Mouse (Mus musculus) erythroblast, embryonic 14.5 days (primary cell): ENCODE data around the gene Gpsm3. TPM values are rescaled to one million over a fixed set of nuclear protein-coding genes. Genes with fewer than 3 reads are reported as not detected.

Experiments
- H3K27me3 ChIP-seq: 2 replicates; pipeline ENCODE4 v1.6.1; 2012; ENCODE audit warnings: inconsistent platforms; ENCODE audit not compliant: control insufficient read depth
- H3K36me3 ChIP-seq: 2 replicates; pipeline ENCODE4 v1.6.1; 2012; ENCODE audit warnings: mild to moderate bottlenecking, inconsistent platforms; ENCODE audit not compliant: control insufficient read depth
- H3K4me1 ChIP-seq: 2 replicates; pipeline ENCODE4 v1.6.1; 2012; ENCODE audit warnings: inconsistent platforms; ENCODE audit not compliant: control insufficient read depth
- H3K4me3 ChIP-seq: replicated peaks from 2 replicates; pipeline ENCODE3; 2012; ENCODE audit warnings: moderate library complexity, mild to moderate bottlenecking, inconsistent platforms
- H3K9me3 ChIP-seq: 2 replicates; pipeline ENCODE4 v1.6.1; 2012; ENCODE audit warnings: low read length, inconsistent platforms, mixed read lengths; ENCODE audit not compliant: control insufficient read depth
- GATA1 ChIP-seq: IDR thresholded peaks from 2 replicates; pipeline ENCODE4 v1.6.1; 2012; ENCODE audit warnings: low read length, inconsistent platforms, mixed read lengths
- TAL1 ChIP-seq: IDR thresholded peaks from 3 replicates; pipeline ENCODE4 v1.6.1; 2012; ENCODE audit warnings: low read length, inconsistent platforms, mixed read lengths
- polyA plus RNA-seq: library from polyadenylated mRNA; stranded (reverse); fragments of >175 nt; gene quantifications from 2 replicates; pipeline ENCODE4 v1.2.3, GENCODE M21; 2012

The Gpsm3 gene
- polyA plus RNA-seq, 1 experiment, result 1.2 TPM

GRCm38 (mm10) chr17:34560438-34560837 lies 29.2 kb upstream of the Gpsm3 start:
- no peaks in the 10 kb centered on the region for H3K36me3 ChIP-seq
- peaks cover 22% of the 10 kb centered on the region for H3K4me1 ChIP-seq
- TF ChIP-seq TAL1 (no peak), GATA1 (no peak)
- H3K4me3 ChIP-seq, result no peak overlapping the region
- H3K27me3 ChIP-seq, result peaks cover 10% of the 10 kb centered on the region
- no peaks in the 10 kb centered on the region for H3K9me3 ChIP-seq

- H3K36me3 ChIP-seq, result no peaks in the 10 kb centered on the region
- H3K4me1 ChIP-seq, result peaks cover 22% of the 10 kb centered on the region
- H3K27me3 ChIP-seq, result peaks cover 17% of the 10 kb centered on the region
- TF ChIP-seq TAL1 (no peak), GATA1 (no peak)
- no peak overlapping the region for H3K4me3 ChIP-seq
- no peaks in the 10 kb centered on the region for H3K9me3 ChIP-seq
Measured at GRCm38 (mm10) chr17:34561200-34561599, 28.4 kb upstream of the Gpsm3 start.

GRCm38 (mm10) chr17:34562595-34562994 lies 27.0 kb upstream of the Gpsm3 start:
- peaks cover 20% of the 10 kb centered on the region for H3K27me3 ChIP-seq
- no peak overlapping the region for H3K4me3 ChIP-seq

GRCm38 (mm10) chr17:34563354-34563753 lies 26.3 kb upstream of the Gpsm3 start:
- H3K36me3 ChIP-seq, result no peaks in the 10 kb centered on the region
- peaks cover 23% of the 10 kb centered on the region for H3K27me3 ChIP-seq
- TF ChIP-seq GATA1, result no peak
- TF ChIP-seq TAL1, result no peak
- H3K9me3 ChIP-seq, result no peaks in the 10 kb centered on the region
- H3K4me1 ChIP-seq, result peaks cover 22% of the 10 kb centered on the region
- no peak overlapping the region for H3K4me3 ChIP-seq

More at GRCm38 (mm10) chr17:34562595-34562994, 27.0 kb upstream of the Gpsm3 start:
- TF ChIP-seq GATA1, result no peak
- no peak for TF ChIP-seq TAL1
- Histone ChIP-seq H3K36me3 (no peaks in the 10 kb centered on the region), H3K4me1 (peaks cover 22% of the 10 kb centered on the region), H3K9me3 (no peaks in the 10 kb centered on the region)

- H3K36me3 ChIP-seq, result no peaks in the 10 kb centered on the region
Measured at GRCm38 (mm10) chr17:34564003-34564421, 25.6 kb upstream of the Gpsm3 start, which contains the start of gene Notch4. TSS of gene Notch4 (plus strand) at chr17:34564268.

GRCm38 (mm10) chr17:34564796-34565195 lies 24.8 kb upstream of the Gpsm3 start:
- no peaks in the 10 kb centered on the region for H3K36me3 ChIP-seq
- no peak for TF ChIP-seq TAL1
- no peak for TF ChIP-seq GATA1
- no peaks in the 10 kb centered on the region for H3K9me3 ChIP-seq
- H3K4me1 ChIP-seq, result peaks cover 16% of the 10 kb centered on the region
- peaks cover 26% of the 10 kb centered on the region for H3K27me3 ChIP-seq
- H3K4me3 ChIP-seq, result no peak overlapping the region

More at GRCm38 (mm10) chr17:34564003-34564421, 25.6 kb upstream of the Gpsm3 start, which contains the start of gene Notch4:
- Histone ChIP-seq H3K4me1 (peaks cover 22% of the 10 kb centered on the region), H3K9me3 (no peaks in the 10 kb centered on the region), H3K4me3 (no peak within 1 kb of the TSS), H3K27me3 (peaks cover 26% of the 10 kb centered on the region)
- no peak for TF ChIP-seq TAL1
- no peak for TF ChIP-seq GATA1

- H3K27me3 ChIP-seq, result peaks cover 28% of the 10 kb centered on the region
- no peak for TF ChIP-seq GATA1
- TF ChIP-seq TAL1, result no peak
- no peaks in the 10 kb centered on the region for H3K36me3 ChIP-seq
- no peak overlapping the region for H3K4me3 ChIP-seq
- peaks cover 4% of the 10 kb centered on the region; the same call in 1 of the 2 replicates for H3K4me1 ChIP-seq
- 0 out of 2 replicates have a peak, but pooled peaks cover 3% of the 10 kb centered on the region for H3K9me3 ChIP-seq
Measured at GRCm38 (mm10) chr17:34567311-34567710, 22.3 kb upstream of the Gpsm3 start.

GRCm38 (mm10) chr17:34568421-34568820 lies 21.2 kb upstream of the Gpsm3 start:
- no peak for TF ChIP-seq TAL1
- no peak for TF ChIP-seq GATA1
- H3K9me3 ChIP-seq, result 0 out of 2 replicates have a peak, but pooled peaks cover 3% of the 10 kb centered on the region
- peaks cover 28% of the 10 kb centered on the region for H3K27me3 ChIP-seq
- H3K4me3 ChIP-seq, result no peak overlapping the region
- 0 out of 2 replicates have a peak, but pooled peaks cover 1% of the 10 kb centered on the region for H3K4me1 ChIP-seq
- no peaks in the 10 kb centered on the region for H3K36me3 ChIP-seq

- Histone ChIP-seq H3K4me1 (no peaks in the 10 kb centered on the region), H3K36me3 (no peaks in the 10 kb centered on the region), H3K27me3 (peaks cover 22% of the 10 kb centered on the region), H3K4me3 (no peak overlapping the region), H3K9me3 (0 out of 2 replicates have a peak, but pooled peaks cover 3% of the 10 kb centered on the region)
- TF ChIP-seq TAL1 (no peak), GATA1 (no peak)
Measured at GRCm38 (mm10) chr17:34569919-34570318, 19.7 kb upstream of the Gpsm3 start.

- Histone ChIP-seq H3K36me3 (no peaks in the 10 kb centered on the region), H3K27me3 (peaks cover 11% of the 10 kb centered on the region), H3K4me1 (no peaks in the 10 kb centered on the region), H3K4me3 (no peak overlapping the region), H3K9me3 (0 out of 2 replicates have a peak, but pooled peaks cover 3% of the 10 kb centered on the region)
- TF ChIP-seq GATA1 (no peak), TAL1 (no peak)
Measured at GRCm38 (mm10) chr17:34571875-34572274, 17.7 kb upstream of the Gpsm3 start.
